Mouse (Mus musculus) stomach, postnatal 0 days (tissue): ENCODE results near the gene Mettl11b.
"Not testable (repeated sequence)": the region's sequence is repeated elsewhere in the genome, so short reads cannot be mapped to it uniquely, and the experiment has no call there.

Experiments
- CTCF ChIP-seq: IDR thresholded peaks from 2 replicates; pipeline ENCODE4 v1.5.1; 2016; ENCODE audit warnings: antibody characterized with exemption, low read depth, mild to moderate bottlenecking, moderate library complexity
- EP300 ChIP-seq: optimal IDR thresholded peaks from 2 replicates; pipeline ENCODE3; 2016; ENCODE audit warnings: antibody characterized with exemption

- TF ChIP-seq CTCF, EP300: not testable (repeated sequence)
These were observed 6.1 kb upstream of the Mettl11b start for GRCm38 (mm10) chr1:163731166-163731565.
